Mouse (Mus musculus): ENCODE data around the gene Rtn4rl1.
"Not testable (repeated sequence)": the region's sequence is repeated elsewhere in the genome, so short reads cannot be mapped to it uniquely, and the experiment has no call there.

Gene Rtn4rl1

GRCm38 (mm10) chr11:75294862-75295261 is 101.3 kb downstream of the Rtn4rl1 start:
- DNase-seq (ENCODE audit: low read depth, low spot score) = no peak

- not testable (repeated sequence) for DNase-seq (ENCODE audit: low read depth, low spot score)
Measured at GRCm38 (mm10) chr11:75295534-75295933, 102.0 kb downstream of the Rtn4rl1 start.

- DNase-seq (ENCODE audit: low read depth, low spot score) = no peak
Measured at GRCm38 (mm10) chr11:75296406-75297005, 102.9 kb downstream of the Rtn4rl1 start.

- DNase-seq (ENCODE audit: low read depth, low spot score) = no peak
Measured at GRCm38 (mm10) chr11:75297631-75298030, 104.0 kb downstream of the Rtn4rl1 start.

- no peak for DNase-seq (ENCODE audit: low read depth, low spot score)
Measured at GRCm38 (mm10) chr11:75298491-75298890, 104.9 kb downstream of the Rtn4rl1 start.

- DNase-seq (ENCODE audit: low read depth, low spot score) = no peak
Measured at GRCm38 (mm10) chr11:75299786-75300185, 106.2 kb downstream of the Rtn4rl1 start.

- DNase-seq (ENCODE audit: low read depth, low spot score) = no peak
Measured at GRCm38 (mm10) chr11:75300954-75301353, 107.4 kb downstream of the Rtn4rl1 start.

- no peak for DNase-seq (ENCODE audit: low read depth, low spot score)
Measured at GRCm38 (mm10) chr11:75304797-75305196, 111.2 kb downstream of the Rtn4rl1 start.

GRCm38 (mm10) chr11:75308650-75309049 is 115.1 kb downstream of the Rtn4rl1 start:
- DNase-seq (ENCODE audit: low read depth, low spot score) = no peak

- no peak for DNase-seq (ENCODE audit: low read depth, low spot score)
Measured at GRCm38 (mm10) chr11:75310813-75311212, 117.2 kb downstream of the Rtn4rl1 start.

- DNase-seq (ENCODE audit: low read depth, low spot score) = no peak
Measured at GRCm38 (mm10) chr11:75311751-75312150, 118.2 kb downstream of the Rtn4rl1 start.

- DNase-seq (ENCODE audit: low read depth, low spot score) = no peak
Measured at GRCm38 (mm10) chr11:75313834-75314233, 120.3 kb downstream of the Rtn4rl1 start.

Data from CD4-positive helper T cell, adult 2 months (primary cell).